Mouse (Mus musculus): ENCODE results near the gene Igsf21.

DNA sequence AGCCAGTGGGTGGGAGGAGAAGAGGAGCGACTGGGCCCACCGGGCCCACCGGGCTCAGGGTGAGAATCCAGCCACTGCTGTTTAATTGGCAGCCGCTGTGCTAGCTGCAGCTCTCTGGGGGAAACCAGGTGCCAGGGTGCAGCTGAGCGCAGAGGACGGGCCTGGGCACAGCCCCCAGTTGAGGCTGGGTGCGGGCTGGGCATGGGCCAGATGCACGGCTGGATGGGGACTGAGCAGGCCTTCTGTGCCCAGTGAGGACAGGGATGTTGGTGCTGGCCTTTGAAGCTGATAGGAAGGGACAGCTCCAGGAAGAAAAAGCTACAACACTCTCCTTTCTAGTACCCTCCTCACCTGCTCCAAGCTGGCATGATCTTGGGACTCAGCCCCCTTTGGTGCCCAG, 30.5 kb downstream of the Igsf21 start:
- TF ChIP-seq POLR2A (IDR thresholded peaks at IDR 0.05; ENCODE audit: extremely low read depth, insufficient read depth, low read length) (no peak), CTCF (IDR thresholded peaks at IDR 0.05; ENCODE audit: low read depth, low read length) (no peak)
